Mouse (Mus musculus) heart, postnatal 0 days (tissue): Measurements from ENCODE around the gene Tmub2. TPM values are rescaled to one million over a fixed set of nuclear protein-coding genes. Genes with fewer than 3 reads are reported as not detected.
A peak's percentile ranks its signal among the peaks of the same experiment; 100 is the strongest.
"Not testable (repeated sequence)": the region's sequence is repeated elsewhere in the genome, so short reads cannot be mapped to it uniquely, and the experiment has no call there.

Experiments
- ATAC-seq: fragments of 200-750 bp; cut with Nextera tagmentation; 2 replicates; pipeline ENCODE4 v1.8.0; 2017; ENCODE audit warnings: low read depth, moderate number of reproducible peaks, moderate library complexity; ENCODE audit not compliant: insufficient read depth
- DNase-seq: peaks from one replicate; pipeline ENCODE4 v3.0.0-alpha.2; 2016; ENCODE audit warnings: low spot score
- H3K27ac ChIP-seq: fragments of 300-500 bp; sonication (generic); 2 replicates; pipeline ENCODE4 v1.5.1; 2014; ENCODE audit warnings: low read depth, mild to moderate bottlenecking
- H3K27me3 ChIP-seq: fragments of 300-500 bp; sonication (generic); 2 replicates; pipeline ENCODE4 v1.6.1; 2014; ENCODE audit warnings: low read length, mixed read lengths; ENCODE audit not compliant: control insufficient read depth, insufficient read depth
- H3K36me3 ChIP-seq: fragments of 300-500 bp; sonication (generic); replicated peaks from 2 replicates; pipeline ENCODE4 v1.6.1; 2014; ENCODE audit warnings: low read length, mixed read lengths; ENCODE audit not compliant: control insufficient read depth, insufficient read depth
- H3K4me1 ChIP-seq: fragments of 300-500 bp; sonication (generic); 2 replicates; pipeline ENCODE4 v1.6.1; 2014; ENCODE audit warnings: antibody characterized with exemption; ENCODE audit not compliant: control insufficient read depth, insufficient read depth
- H3K4me2 ChIP-seq: fragments of 300-500 bp; sonication (generic); 2 replicates; pipeline ENCODE4 v1.6.1; 2014; ENCODE audit warnings: low read depth, mild to moderate bottlenecking, low read length, moderate library complexity
- H3K4me3 ChIP-seq: fragments of 300-500 bp; sonication (generic); 2 replicates; pipeline ENCODE4 v1.5.1; 2014; ENCODE audit warnings: low read depth, low read length
- H3K9ac ChIP-seq: fragments of 300-500 bp; sonication (generic); replicated peaks from 2 replicates; pipeline ENCODE4 v1.6.1; 2014; ENCODE audit warnings: low read depth, low read length, mixed read lengths
- H3K9me3 ChIP-seq: fragments of 300-500 bp; sonication (generic); replicated peaks from 2 replicates; pipeline ENCODE4 v1.6.1; 2016; ENCODE audit warnings: low read length; ENCODE audit not compliant: control insufficient read depth
- CTCF ChIP-seq: IDR thresholded peaks from 2 replicates; pipeline ENCODE4 v1.5.1; 2016; ENCODE audit warnings: antibody characterized with exemption, control low read depth, low read depth
- EP300 ChIP-seq: IDR thresholded peaks from 2 replicates; pipeline ENCODE4 v1.6.1; 2016; ENCODE audit warnings: antibody characterized with exemption, low read depth
- WGBS: fragments of 180-500 bp; shearing (Covaris S2); extraction: QIAGEN DNeasy Blood & Tissue Kit; methylation state at CpG from one replicate; pipeline ENCODE4 v1.1.7; 2014; 5-methylcytosine and 5-hydroxymethylcytosine counted together
- polyA plus RNA-seq: library from polyadenylated mRNA; unstranded; fragments of >200 nt; fragmentation: Nextera tagmentation; extraction: Ambion mirVana; gene quantifications from 2 replicates; pipeline ENCODE4 v1.2.1, GENCODE M21; 2015
- total RNA-seq: library from RNA; depleted of rRNA; stranded (reverse); fragments of >200 nt; gene quantifications from 2 replicates; pipeline ENCODE4 v1.2.3, GENCODE M21; 2014; ENCODE audit warnings: low replicate concordance

Gene Tmub2
- total and polyA plus RNA-seq, 2 experiments from 2014 or later = 29.8 to 57.4 TPM

DNA sequence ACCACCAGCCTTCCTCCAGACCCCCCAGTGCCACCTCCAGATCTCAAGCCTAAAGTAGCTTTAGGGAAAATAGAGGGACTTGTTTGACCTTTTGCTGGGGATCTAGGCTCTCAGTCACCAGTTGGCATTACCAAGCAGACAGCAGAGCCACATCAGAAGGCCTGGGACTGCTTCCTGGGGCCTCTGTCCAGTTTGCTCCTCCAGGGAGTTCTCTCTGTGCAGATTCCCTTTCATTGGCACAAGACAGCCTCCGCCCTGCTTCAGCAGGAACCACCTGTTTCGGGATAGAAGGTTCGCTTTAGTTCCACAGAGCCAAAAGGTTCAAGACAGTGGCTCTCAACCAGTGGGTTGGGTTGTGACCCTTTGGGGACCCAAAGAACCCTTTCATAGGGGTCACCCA, 5.1 kb upstream of the Tmub2 start:
- H3K9me3 ChIP-seq = no peaks in the 10 kb centered on the region
- no peak overlapping the region for H3K27ac ChIP-seq
- H3K4me1 ChIP-seq = no peaks in the 10 kb centered on the region
- H3K27me3 ChIP-seq = peaks cover 8% of the 10 kb centered on the region; the same call in 1 of the 2 replicates
- ATAC-seq (no peak), DNase-seq (no peak)
- H3K4me3 ChIP-seq = no peak overlapping the region
- TF ChIP-seq CTCF (no peak), EP300 (no peak)
- no peak overlapping the region for H3K9ac ChIP-seq
- 88% methylated on average over 3 of the region's 3 CpGs for WGBS
- no peaks in the 10 kb centered on the region for H3K36me3 ChIP-seq
- H3K4me2 ChIP-seq = no peak overlapping the region

DNA sequence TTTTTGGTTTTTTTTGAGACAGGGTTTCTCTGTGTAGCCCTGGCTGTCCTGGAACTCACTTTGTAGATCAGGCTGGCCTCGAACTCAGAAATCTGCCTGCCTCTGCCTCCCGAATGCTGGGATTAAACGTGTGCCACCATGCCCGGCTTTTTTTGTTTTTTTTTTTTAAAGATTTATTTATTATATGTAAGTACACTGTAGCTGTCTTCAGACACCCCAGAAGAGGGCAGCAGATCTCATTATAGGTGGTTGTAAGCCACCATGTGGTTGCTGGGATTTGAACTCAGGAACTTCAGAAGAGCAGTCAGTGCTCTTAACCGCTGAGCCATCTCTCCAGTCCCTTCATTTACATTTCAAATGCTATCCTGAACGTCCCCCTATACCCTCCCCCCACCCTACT, 4.5 kb upstream of the Tmub2 start:
- not testable (repeated sequence) for ATAC-seq, H3K9ac ChIP-seq, H3K27me3 ChIP-seq, H3K4me3 ChIP-seq, H3K9me3 ChIP-seq, H3K4me1 ChIP-seq, H3K27ac ChIP-seq, H3K36me3 ChIP-seq, DNase-seq, H3K4me2 ChIP-seq
- WGBS = 64% methylated on average over 6 of the region's 6 CpGs

DNA sequence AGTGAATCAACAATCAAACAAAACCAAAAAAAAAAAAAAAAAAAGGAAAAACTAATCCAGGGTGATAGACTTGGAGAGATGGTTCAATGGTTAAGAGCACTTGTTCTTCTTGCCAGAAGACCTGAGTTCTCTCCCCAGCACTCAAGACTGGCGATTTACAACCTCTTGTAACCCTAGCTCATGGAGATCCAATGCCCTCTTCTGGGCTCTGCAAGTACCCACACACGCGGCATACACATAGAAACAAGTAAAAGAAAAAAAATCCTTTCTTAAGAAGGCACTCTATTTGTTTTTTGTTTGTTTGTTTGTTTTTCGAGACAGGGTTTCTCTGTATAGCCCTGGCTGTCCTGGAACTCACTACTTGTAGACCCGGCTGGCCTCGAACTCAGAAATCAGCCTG, 809 bp upstream of the Tmub2 start:
- no peak overlapping the region for H3K9ac ChIP-seq

DNA sequence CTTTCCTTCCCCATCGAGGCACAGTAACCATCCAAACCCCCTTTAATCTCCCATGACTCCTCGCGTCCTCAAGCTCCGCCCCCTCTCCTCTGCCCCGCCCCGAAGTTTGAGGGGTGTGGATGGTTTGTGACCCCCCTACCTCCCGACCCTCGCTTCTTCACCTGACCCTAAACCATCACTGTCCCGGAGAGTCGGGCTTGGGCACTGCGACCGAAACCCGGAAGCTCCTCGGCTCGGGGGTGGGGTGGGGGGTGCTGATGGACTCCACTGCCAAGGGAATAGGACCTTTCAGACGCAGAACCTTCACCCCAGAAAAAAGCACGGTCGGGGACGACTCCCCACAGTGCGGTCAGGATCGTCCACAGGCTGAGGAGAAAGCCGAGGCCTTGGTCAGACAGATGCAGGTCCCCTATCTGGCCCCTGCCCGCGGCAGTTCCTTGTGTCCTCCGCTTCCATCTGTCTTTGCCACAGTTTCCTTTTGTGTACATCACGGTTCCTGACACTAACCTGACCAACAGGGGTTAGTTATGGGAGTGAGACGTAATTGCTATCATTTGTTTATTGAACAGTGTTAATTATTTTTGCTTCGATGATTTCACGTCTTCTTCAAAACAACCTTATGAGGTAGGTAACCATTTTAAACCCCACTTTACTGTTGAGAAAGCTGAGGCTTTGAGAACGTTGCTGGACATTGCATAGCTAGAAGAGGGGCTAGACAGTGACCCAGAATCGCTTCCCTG, 534 bp downstream of the Tmub2 start:
- Histone ChIP-seq H3K9ac (peak overlapping the region; percentile 80), H3K9me3 (no peaks in the 10 kb centered on the region), H3K4me2 (peak overlapping the region; percentile 76), H3K27ac (peak overlapping the region; percentile 77), H3K4me1 (0 out of 2 replicates have a peak, but pooled peaks cover 6% of the 10 kb centered on the region), H3K27me3 (no peaks in the 10 kb centered on the region), H3K36me3 (peaks cover 20% of the 10 kb centered on the region), H3K4me3 (peak overlapping the region; percentile 84)
- peak; percentile 48 for ATAC-seq
- no peak for TF ChIP-seq EP300
- TF ChIP-seq CTCF = no peak
- DNase-seq = no peak
- 3% methylated on average over 31 of the region's 31 CpGs for WGBS

More for the DNA sequence above, 809 bp upstream of the Tmub2 start:
- Histone ChIP-seq H3K4me3 (0 out of 2 replicates have a peak overlapping the region, but pooled peaks have one; percentile 84), H3K27me3 (no peaks in the 10 kb centered on the region), H3K27ac (peak overlapping the region; percentile 77), H3K4me1 (0 out of 2 replicates have a peak, but pooled peaks cover 6% of the 10 kb centered on the region), H3K9me3 (no peaks in the 10 kb centered on the region), H3K4me2 (no peak overlapping the region), H3K36me3 (peaks cover 15% of the 10 kb centered on the region)
- WGBS = 94% methylated on average over 6 of the region's 6 CpGs
- DNase-seq (no peak), ATAC-seq (no peak)
- no peak for TF ChIP-seq EP300
- TF ChIP-seq CTCF = no peak

DNA sequence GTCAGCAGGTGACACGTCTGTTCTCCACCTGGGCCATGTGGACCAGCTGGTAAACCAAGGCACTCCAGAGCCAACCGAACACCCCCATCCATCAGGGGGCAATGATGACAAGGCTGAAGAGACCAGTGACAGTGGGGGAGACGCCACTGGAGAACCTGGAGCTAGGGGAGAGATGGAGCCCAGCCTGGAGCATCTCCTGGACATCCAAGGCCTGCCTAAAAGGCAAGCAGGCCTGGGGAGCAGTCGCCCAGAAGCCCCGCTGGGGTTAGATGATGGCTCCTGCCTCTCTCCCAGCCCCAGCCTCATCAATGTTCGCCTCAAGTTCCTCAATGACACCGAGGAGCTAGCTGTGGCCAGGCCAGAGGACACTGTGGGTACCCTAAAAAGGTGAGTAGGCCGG, 2.8 kb downstream of the Tmub2 start:
- Histone ChIP-seq H3K27me3 (no peaks in the 10 kb centered on the region), H3K9me3 (no peaks in the 10 kb centered on the region), H3K4me3 (no peak overlapping the region), H3K4me1 (0 out of 2 replicates have a peak, but pooled peaks cover 6% of the 10 kb centered on the region), H3K27ac (no peak overlapping the region), H3K9ac (no peak overlapping the region), H3K36me3 (peaks cover 42% of the 10 kb centered on the region), H3K4me2 (no peak overlapping the region)
- WGBS = 93% methylated on average over 8 of the region's 8 CpGs
- TF ChIP-seq EP300 (no peak), CTCF (no peak; the same call in 1 of the 2 replicates)
- no peak for DNase-seq
- no peak for ATAC-seq
